Mouse (Mus musculus): ENCODE data around the gene Frmd4b. TPM values are rescaled to one million over a fixed set of nuclear protein-coding genes. Genes with fewer than 3 reads are reported as not detected.

Frmd4b gene
- polyA plus RNA-seq (2012; rRNA removed) = 11.9 and 15.6 TPM in 2 replicates

DNA sequence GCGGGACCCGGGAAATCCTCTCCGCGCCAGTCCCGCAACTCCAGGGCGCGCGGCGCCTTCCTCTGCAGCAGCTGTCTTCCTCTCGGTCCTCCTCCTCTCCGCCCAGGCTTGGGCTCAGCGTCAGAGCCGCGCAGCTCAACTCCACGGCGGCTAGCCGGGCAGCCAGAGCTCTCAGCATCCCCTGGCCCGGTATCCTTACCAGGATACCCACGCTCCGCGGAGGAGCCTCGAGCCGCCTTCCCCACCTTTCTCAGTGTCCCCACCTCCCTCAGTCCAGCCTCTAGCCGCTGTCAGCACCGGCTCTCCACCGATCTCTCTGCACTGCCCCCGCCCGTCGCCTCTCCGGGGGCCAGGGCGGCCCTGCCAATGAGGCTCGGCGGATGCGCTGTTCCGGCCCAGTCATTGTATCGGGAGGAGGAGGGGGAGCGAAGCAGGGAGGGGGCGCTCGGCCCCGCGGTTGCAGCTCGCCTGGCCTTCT is at the start of gene Frmd4b:
Gene Frmd4b (minus strand): TSS at position 276 of the 478 bp plus-strand sequence.
- H3K27me3 ChIP-seq (ENCODE audit: control insufficient read depth, insufficient read depth, low read length) = no peaks in the 10 kb centered on the region
- peak; percentile 70 to 71 for DNase-seq
- no peak for TF ChIP-seq CTCF (IDR thresholded peaks at IDR 0.05; ENCODE audit: borderline replicate concordance, insufficient read depth, low read depth, low read length)
- TF ChIP-seq POLR2A (IDR thresholded peaks at IDR 0.05; ENCODE audit: borderline replicate concordance, insufficient read depth, low read length) = no peak
- peak within 1 kb of the TSS; percentile 57 for H3K4me3 ChIP-seq (replicated peaks; ENCODE audit: insufficient read depth, low read depth, low read length)
- H3K27ac ChIP-seq (ENCODE audit: insufficient read depth, low read length) = no peak within 1 kb of the TSS
- 2% methylated on average over 42 of the region's 42 CpGs for WGBS
- H3K4me1 ChIP-seq (ENCODE audit: control insufficient read depth, insufficient read depth, low read length) = no peaks in the 10 kb centered on the region

DNA sequence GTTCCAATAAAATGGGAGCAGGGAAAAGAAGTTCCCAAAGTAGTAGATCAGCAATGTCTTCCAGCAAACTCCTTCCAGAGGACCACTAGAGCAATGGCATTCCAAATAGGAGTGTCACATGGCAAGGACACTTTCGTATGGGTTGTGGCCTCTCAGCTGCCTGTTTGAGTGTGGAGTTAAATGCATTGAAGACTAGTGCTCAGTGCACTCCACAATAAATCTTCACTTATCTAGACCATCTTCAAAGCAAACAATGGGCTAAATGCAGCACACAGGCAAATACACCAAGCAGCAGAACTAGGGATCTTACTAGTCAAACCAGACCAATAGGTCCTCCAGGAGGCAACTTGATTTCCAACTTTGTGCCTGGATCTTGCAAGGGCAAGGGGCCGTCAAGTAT is 49.1 kb upstream of the Frmd4b start:
- TF ChIP-seq POLR2A (IDR thresholded peaks at IDR 0.05; ENCODE audit: borderline replicate concordance, insufficient read depth, low read length) (no peak), CTCF (IDR thresholded peaks at IDR 0.05; ENCODE audit: borderline replicate concordance, insufficient read depth, low read depth, low read length) (no peak)
- Histone ChIP-seq H3K27ac (ENCODE audit: insufficient read depth, low read length) (no peak overlapping the region), H3K4me3 (replicated peaks; ENCODE audit: insufficient read depth, low read depth, low read length) (no peak overlapping the region), H3K27me3 (ENCODE audit: control insufficient read depth, insufficient read depth, low read length) (no peaks in the 10 kb centered on the region), H3K4me1 (ENCODE audit: control insufficient read depth, insufficient read depth, low read length) (no peaks in the 10 kb centered on the region)
- no peak for DNase-seq
- WGBS = 40% methylated on average over 2 of the region's 2 CpGs

DNA sequence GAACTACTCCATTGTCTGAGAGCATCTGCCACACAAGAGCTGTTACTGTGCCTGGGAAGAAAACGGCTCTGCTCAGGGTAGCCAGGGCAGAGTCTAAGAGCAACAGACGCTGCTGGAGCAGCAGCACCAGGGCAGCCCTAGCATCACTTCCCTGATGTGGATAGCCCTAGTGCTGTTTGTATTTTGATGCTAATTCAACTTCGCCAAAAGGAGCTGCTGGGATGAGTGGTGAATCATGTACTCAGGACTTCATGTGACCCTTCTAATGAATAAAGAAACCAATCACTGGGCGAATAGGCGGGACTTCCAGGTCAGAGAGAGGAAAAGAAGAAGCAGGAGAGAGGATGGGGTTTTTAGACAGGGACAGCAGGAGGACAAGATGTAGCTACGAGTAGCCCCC is 41.6 kb upstream of the Frmd4b start:
- WGBS = 75% methylated on average over 6 of the region's 6 CpGs
- no peak for TF ChIP-seq POLR2A (IDR thresholded peaks at IDR 0.05; ENCODE audit: borderline replicate concordance, insufficient read depth, low read length)
- no peak for TF ChIP-seq CTCF (IDR thresholded peaks at IDR 0.05; ENCODE audit: borderline replicate concordance, insufficient read depth, low read depth, low read length)
- Histone ChIP-seq H3K4me3 (replicated peaks; ENCODE audit: insufficient read depth, low read depth, low read length) (no peak overlapping the region), H3K27ac (ENCODE audit: insufficient read depth, low read length) (no peak overlapping the region), H3K27me3 (ENCODE audit: control insufficient read depth, insufficient read depth, low read length) (no peaks in the 10 kb centered on the region), H3K4me1 (ENCODE audit: control insufficient read depth, insufficient read depth, low read length) (no peaks in the 10 kb centered on the region)
- DNase-seq = no peak

DNA sequence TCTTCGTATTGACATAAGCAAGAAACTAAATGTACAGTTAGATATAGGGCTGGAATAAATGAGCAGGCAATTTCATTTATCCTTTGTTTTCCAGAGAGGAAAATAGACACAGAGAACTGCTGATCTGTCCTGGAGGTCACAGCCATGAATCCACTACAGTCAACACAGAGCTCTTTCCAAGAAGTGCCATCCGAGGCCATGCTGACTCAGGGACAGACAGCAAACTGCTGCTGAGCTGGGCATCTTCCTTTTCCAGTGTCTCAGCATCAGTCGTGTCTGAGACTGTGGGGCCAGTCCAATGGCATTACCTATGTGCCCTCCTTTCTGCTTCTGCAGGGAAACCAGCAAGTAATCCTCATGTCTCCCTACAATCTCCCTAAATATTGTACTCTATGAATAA is 38.6 kb upstream of the Frmd4b start:
- no peak for DNase-seq
- WGBS = 81% methylated on average over 3 of the region's 3 CpGs
- Histone ChIP-seq H3K27ac (ENCODE audit: insufficient read depth, low read length) (no peak overlapping the region), H3K4me1 (ENCODE audit: control insufficient read depth, insufficient read depth, low read length) (no peaks in the 10 kb centered on the region), H3K27me3 (ENCODE audit: control insufficient read depth, insufficient read depth, low read length) (no peaks in the 10 kb centered on the region), H3K4me3 (replicated peaks; ENCODE audit: insufficient read depth, low read depth, low read length) (no peak overlapping the region)
- TF ChIP-seq POLR2A (IDR thresholded peaks at IDR 0.05; ENCODE audit: borderline replicate concordance, insufficient read depth, low read length) (no peak), CTCF (IDR thresholded peaks at IDR 0.05; ENCODE audit: borderline replicate concordance, insufficient read depth, low read depth, low read length) (no peak)

DNA sequence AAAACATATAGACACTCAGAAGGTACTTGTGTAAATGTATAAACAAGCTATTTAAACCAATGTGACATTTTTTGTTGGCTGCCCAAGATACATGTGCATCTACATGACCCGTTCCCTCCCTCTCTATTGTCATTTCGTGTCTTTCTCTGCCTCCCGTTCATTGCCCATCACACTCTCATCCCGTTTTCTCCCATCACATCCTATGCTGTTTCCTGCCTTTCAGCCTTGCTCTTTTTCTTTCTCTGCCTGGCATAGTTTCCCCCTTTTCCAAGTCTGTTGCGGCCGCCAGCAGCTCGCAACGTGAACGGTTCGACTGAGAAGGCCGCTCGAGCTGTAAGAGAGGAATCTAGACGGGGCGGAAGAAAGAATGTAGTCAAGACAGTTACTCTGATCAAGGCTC is 30.2 kb upstream of the Frmd4b start:
- WGBS = 92% methylated on average over 14 of the region's 14 CpGs
- TF ChIP-seq POLR2A (IDR thresholded peaks at IDR 0.05; ENCODE audit: borderline replicate concordance, insufficient read depth, low read length) (no peak), CTCF (IDR thresholded peaks at IDR 0.05; ENCODE audit: borderline replicate concordance, insufficient read depth, low read depth, low read length) (no peak)
- H3K4me3 ChIP-seq (replicated peaks; ENCODE audit: insufficient read depth, low read depth, low read length) = no peak overlapping the region
- DNase-seq = no peak
- H3K4me1 ChIP-seq (ENCODE audit: control insufficient read depth, insufficient read depth, low read length) = no peaks in the 10 kb centered on the region
- H3K27me3 ChIP-seq (ENCODE audit: control insufficient read depth, insufficient read depth, low read length) = no peaks in the 10 kb centered on the region
- H3K27ac ChIP-seq (ENCODE audit: insufficient read depth, low read length) = no peak overlapping the region

GRCm38 (mm10) chr6:97623330-97623729 is 6.0 kb upstream of the Frmd4b start:
- Histone ChIP-seq H3K4me1 (ENCODE audit: control insufficient read depth, insufficient read depth, low read length) (no peaks in the 10 kb centered on the region), H3K27me3 (ENCODE audit: control insufficient read depth, insufficient read depth, low read length) (no peaks in the 10 kb centered on the region), H3K27ac (ENCODE audit: insufficient read depth, low read length) (no peak overlapping the region), H3K4me3 (replicated peaks; ENCODE audit: insufficient read depth, low read depth, low read length) (no peak overlapping the region)
- 45% methylated on average over 9 of the region's 9 CpGs for WGBS
- DNase-seq = no peak
- TF ChIP-seq POLR2A (IDR thresholded peaks at IDR 0.05; ENCODE audit: borderline replicate concordance, insufficient read depth, low read length) (no peak), CTCF (IDR thresholded peaks at IDR 0.05; ENCODE audit: borderline replicate concordance, insufficient read depth, low read depth, low read length) (no peak)

- 55% methylated on average over 5 of the region's 5 CpGs for WGBS
- no peak for DNase-seq
- H3K4me1 ChIP-seq (ENCODE audit: control insufficient read depth, insufficient read depth, low read length) = no peaks in the 10 kb centered on the region
- no peak overlapping the region for H3K27ac ChIP-seq (ENCODE audit: insufficient read depth, low read length)
- no peaks in the 10 kb centered on the region for H3K27me3 ChIP-seq (ENCODE audit: control insufficient read depth, insufficient read depth, low read length)
- TF ChIP-seq POLR2A (IDR thresholded peaks at IDR 0.05; ENCODE audit: borderline replicate concordance, insufficient read depth, low read length) (no peak), CTCF (IDR thresholded peaks at IDR 0.05; ENCODE audit: borderline replicate concordance, insufficient read depth, low read depth, low read length) (no peak)
- no peak overlapping the region for H3K4me3 ChIP-seq (replicated peaks; ENCODE audit: insufficient read depth, low read depth, low read length)
These were observed 4.9 kb upstream of the Frmd4b start for GRCm38 (mm10) chr6:97622236-97622635.

- Histone ChIP-seq H3K27me3 (ENCODE audit: control insufficient read depth, insufficient read depth, low read length) (no peaks in the 10 kb centered on the region), H3K27ac (ENCODE audit: insufficient read depth, low read length) (no peak overlapping the region), H3K4me3 (replicated peaks; ENCODE audit: insufficient read depth, low read depth, low read length) (peak overlapping the region; percentile 57), H3K4me1 (ENCODE audit: control insufficient read depth, insufficient read depth, low read length) (no peaks in the 10 kb centered on the region)
- 36% methylated on average over 7 of the region's 7 CpGs for WGBS
- no peak for DNase-seq
- no peak for TF ChIP-seq POLR2A (IDR thresholded peaks at IDR 0.05; ENCODE audit: borderline replicate concordance, insufficient read depth, low read length)
- TF ChIP-seq CTCF (IDR thresholded peaks at IDR 0.05; ENCODE audit: borderline replicate concordance, insufficient read depth, low read depth, low read length) = no peak
These were observed 433 bp upstream of the Frmd4b start for GRCm38 (mm10) chr6:97617774-97618173.

Measured in cerebellum, adult 2 months (tissue).